Mouse (Mus musculus): ENCODE results near the gene Trim2. TPM values are rescaled to one million over a fixed set of nuclear protein-coding genes. Genes with fewer than 3 reads are reported as not detected.

The Trim2 gene
- polyA plus RNA-seq, 1 experiment from 2014 or later, result 25.5 TPM

- Histone ChIP-seq H3K4me2 (replicated peaks; ENCODE audit: low read depth, low read length) (peak overlapping the region; percentile 97), H3K36me3 (ENCODE audit: insufficient read depth, low read length) (0 out of 2 replicates have a peak, but pooled peaks cover 2% of the 10 kb centered on the region), H3K4me1 (ENCODE audit: insufficient read depth, low read length) (peaks cover 10% of the 10 kb centered on the region), H3K27ac (ENCODE audit: low read length) (no peak overlapping the region), H3K4me3 (ENCODE audit: low read length) (peak overlapping the region; percentile 64), H3K9me3 (ENCODE audit: low read length) (peaks cover 3% of the 10 kb centered on the region; the same call in 1 of the 2 replicates), H3K27me3 (ENCODE audit: insufficient read depth, low read length) (no peaks in the 10 kb centered on the region), H3K9ac (replicated peaks; ENCODE audit: low read length) (no peak overlapping the region)
- WGBS, result 8% methylated on average over 12 of the region's 12 CpGs
- no peak for ATAC-seq (ENCODE audit: low FRiP score, low TSS enrichment)
These were observed 151.9 kb downstream of the Trim2 start for GRCm38 (mm10) chr3:84154721-84155141.

GRCm38 (mm10) chr3:84149831-84150230 is 156.8 kb downstream of the Trim2 start:
- Histone ChIP-seq H3K4me2 (replicated peaks; ENCODE audit: low read depth, low read length) (no peak overlapping the region), H3K9ac (replicated peaks; ENCODE audit: low read length) (no peak overlapping the region), H3K9me3 (ENCODE audit: low read length) (peaks cover 6% of the 10 kb centered on the region; the same call in 1 of the 2 replicates), H3K27me3 (ENCODE audit: insufficient read depth, low read length) (no peaks in the 10 kb centered on the region), H3K4me1 (ENCODE audit: insufficient read depth, low read length) (peaks cover 4% of the 10 kb centered on the region; the same call in 1 of the 2 replicates), H3K36me3 (ENCODE audit: insufficient read depth, low read length) (0 out of 2 replicates have a peak, but pooled peaks cover 4% of the 10 kb centered on the region), H3K27ac (ENCODE audit: low read length) (no peak overlapping the region), H3K4me3 (ENCODE audit: low read length) (no peak overlapping the region)
- no peak for ATAC-seq (ENCODE audit: low FRiP score, low TSS enrichment)
- 100% methylated on average over 3 of the region's 3 CpGs for WGBS

GRCm38 (mm10) chr3:84140947-84141346 is 165.7 kb downstream of the Trim2 start:
- 50% methylated on average over 7 of the region's 7 CpGs for WGBS
- H3K27me3 ChIP-seq (ENCODE audit: insufficient read depth, low read length), result no peaks in the 10 kb centered on the region
- no peaks in the 10 kb centered on the region for H3K9me3 ChIP-seq (ENCODE audit: low read length)
- H3K4me2 ChIP-seq (replicated peaks; ENCODE audit: low read depth, low read length), result no peak overlapping the region
- H3K4me1 ChIP-seq (ENCODE audit: insufficient read depth, low read length), result no peaks in the 10 kb centered on the region
- no peak overlapping the region for H3K4me3 ChIP-seq (ENCODE audit: low read length)
- ATAC-seq (ENCODE audit: low FRiP score, low TSS enrichment), result no peak
- no peak overlapping the region for H3K9ac ChIP-seq (replicated peaks; ENCODE audit: low read length)
- H3K27ac ChIP-seq (ENCODE audit: low read length), result no peak overlapping the region
- no peaks in the 10 kb centered on the region for H3K36me3 ChIP-seq (ENCODE audit: insufficient read depth, low read length)

DNA sequence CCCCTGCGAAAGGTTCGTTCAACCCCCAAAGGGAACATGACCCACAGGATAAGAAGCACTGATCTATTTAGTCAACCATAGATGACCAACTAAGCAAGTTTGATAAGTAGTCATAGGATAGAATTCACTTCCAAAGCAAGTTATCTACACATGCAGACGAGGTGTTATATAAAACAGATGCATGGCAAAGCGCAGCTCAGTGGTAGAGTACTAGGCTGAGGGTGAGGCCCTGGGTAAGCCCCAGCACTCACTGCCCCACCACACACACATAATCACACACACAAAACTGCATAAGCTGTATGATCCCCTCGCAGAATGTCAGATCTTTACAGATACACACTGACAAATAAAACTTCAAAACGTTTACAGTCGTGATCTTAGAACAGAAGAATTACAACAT is 170.2 kb downstream of the Trim2 start:
- Histone ChIP-seq H3K4me1 (ENCODE audit: insufficient read depth, low read length) (no peaks in the 10 kb centered on the region), H3K27me3 (ENCODE audit: insufficient read depth, low read length) (no peaks in the 10 kb centered on the region), H3K9ac (replicated peaks; ENCODE audit: low read length) (no peak overlapping the region), H3K4me3 (ENCODE audit: low read length) (no peak overlapping the region), H3K27ac (ENCODE audit: low read length) (no peak overlapping the region), H3K4me2 (replicated peaks; ENCODE audit: low read depth, low read length) (no peak overlapping the region), H3K36me3 (ENCODE audit: insufficient read depth, low read length) (no peaks in the 10 kb centered on the region), H3K9me3 (ENCODE audit: low read length) (no peaks in the 10 kb centered on the region)
- no peak for ATAC-seq (ENCODE audit: low FRiP score, low TSS enrichment)
- whole genome bisulfite sequencing, result 84% methylated on average over 7 of the region's 7 CpGs

DNA sequence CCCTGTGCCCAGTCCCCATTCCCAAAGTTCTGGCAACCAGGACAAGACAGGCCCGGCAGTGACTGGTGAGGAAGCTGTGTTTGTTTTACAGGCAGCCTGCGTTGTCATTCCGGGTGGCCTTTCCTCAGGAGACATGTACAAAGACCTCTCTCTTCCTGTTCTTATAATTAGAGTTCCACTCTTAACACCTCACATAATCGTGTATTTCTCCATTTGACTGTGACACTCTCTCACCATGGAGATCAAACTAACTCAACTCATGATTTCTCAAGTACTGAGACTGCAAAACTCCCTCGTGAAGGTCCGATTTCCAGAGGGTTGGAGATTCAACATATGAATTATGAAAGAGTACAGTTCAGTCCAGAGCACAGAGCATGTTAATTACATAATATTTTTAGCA is 170.7 kb downstream of the Trim2 start:
- H3K27me3 ChIP-seq (ENCODE audit: insufficient read depth, low read length), result no peaks in the 10 kb centered on the region
- no peak overlapping the region for H3K27ac ChIP-seq (ENCODE audit: low read length)
- no peaks in the 10 kb centered on the region for H3K4me1 ChIP-seq (ENCODE audit: insufficient read depth, low read length)
- WGBS, result 58% methylated on average over 6 of the region's 6 CpGs
- no peak overlapping the region for H3K4me2 ChIP-seq (replicated peaks; ENCODE audit: low read depth, low read length)
- no peak for ATAC-seq (ENCODE audit: low FRiP score, low TSS enrichment)
- no peak overlapping the region for H3K4me3 ChIP-seq (ENCODE audit: low read length)
- H3K9me3 ChIP-seq (ENCODE audit: low read length), result no peaks in the 10 kb centered on the region
- no peak overlapping the region for H3K9ac ChIP-seq (replicated peaks; ENCODE audit: low read length)
- no peaks in the 10 kb centered on the region for H3K36me3 ChIP-seq (ENCODE audit: insufficient read depth, low read length)

DNA sequence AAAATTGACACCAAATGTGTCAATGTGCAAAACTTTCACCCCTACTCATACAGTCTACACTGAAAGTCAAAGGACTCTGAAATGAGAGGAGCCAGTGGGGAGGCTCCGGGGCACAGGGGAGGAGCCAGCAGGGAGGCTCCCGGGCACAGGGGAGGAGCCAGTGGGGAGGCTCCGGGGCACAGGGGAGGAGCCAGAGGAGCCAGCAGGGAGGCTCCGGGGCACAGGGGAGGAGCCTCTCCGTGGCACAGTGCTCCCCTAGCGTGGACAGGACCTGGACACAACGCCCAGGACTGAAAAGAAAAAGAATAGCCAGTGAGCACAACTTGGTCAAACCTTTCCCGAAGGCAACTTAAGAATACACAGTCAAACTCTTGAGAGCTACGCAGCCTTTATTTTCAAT is 171.3 kb downstream of the Trim2 start:
- H3K4me3 ChIP-seq (ENCODE audit: low read length), result no peak overlapping the region
- H3K27ac ChIP-seq (ENCODE audit: low read length), result no peak overlapping the region
- peak; percentile 79 for ATAC-seq (ENCODE audit: low FRiP score, low TSS enrichment)
- no peak overlapping the region for H3K4me2 ChIP-seq (replicated peaks; ENCODE audit: low read depth, low read length)
- no peaks in the 10 kb centered on the region for H3K9me3 ChIP-seq (ENCODE audit: low read length)
- H3K9ac ChIP-seq (replicated peaks; ENCODE audit: low read length), result no peak overlapping the region
- 34% methylated on average over 9 of the region's 9 CpGs for WGBS
- H3K4me1 ChIP-seq (ENCODE audit: insufficient read depth, low read length), result no peaks in the 10 kb centered on the region
- no peaks in the 10 kb centered on the region for H3K36me3 ChIP-seq (ENCODE audit: insufficient read depth, low read length)
- no peaks in the 10 kb centered on the region for H3K27me3 ChIP-seq (ENCODE audit: insufficient read depth, low read length)

- 91% methylated on average over 3 of the region's 3 CpGs for WGBS
- Histone ChIP-seq H3K4me1 (ENCODE audit: insufficient read depth, low read length) (peaks cover 21% of the 10 kb centered on the region), H3K9ac (replicated peaks; ENCODE audit: low read length) (no peak overlapping the region), H3K27me3 (ENCODE audit: insufficient read depth, low read length) (no peaks in the 10 kb centered on the region), H3K27ac (ENCODE audit: low read length) (no peak overlapping the region), H3K4me3 (ENCODE audit: low read length) (no peak overlapping the region), H3K36me3 (ENCODE audit: insufficient read depth, low read length) (no peaks in the 10 kb centered on the region), H3K9me3 (ENCODE audit: low read length) (no peaks in the 10 kb centered on the region), H3K4me2 (replicated peaks; ENCODE audit: low read depth, low read length) (no peak overlapping the region)
- ATAC-seq (ENCODE audit: low FRiP score, low TSS enrichment), result no peak
These were observed 175.3 kb downstream of the Trim2 start for GRCm38 (mm10) chr3:84131369-84131768.

DNA sequence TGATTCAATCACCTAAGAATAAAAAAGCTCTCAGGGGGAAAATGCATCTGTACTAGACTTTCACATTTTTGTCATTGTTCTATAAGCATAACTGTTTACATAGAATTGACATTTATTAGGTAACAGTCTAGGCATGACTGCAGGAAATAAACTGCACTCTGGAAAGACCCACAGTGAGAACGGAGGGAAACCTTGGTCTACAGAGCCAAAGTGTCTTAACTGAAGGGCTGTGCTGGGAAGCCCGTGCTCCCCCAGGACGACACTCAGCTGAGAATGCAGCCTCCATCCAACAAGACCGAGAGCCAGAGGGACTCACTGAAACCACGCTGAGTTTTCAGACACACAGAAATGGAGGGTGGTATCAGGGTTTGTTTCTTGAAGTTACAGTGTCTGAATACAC is 175.9 kb downstream of the Trim2 start:
- Histone ChIP-seq H3K4me2 (replicated peaks; ENCODE audit: low read depth, low read length) (no peak overlapping the region), H3K9me3 (ENCODE audit: low read length) (no peaks in the 10 kb centered on the region), H3K4me1 (ENCODE audit: insufficient read depth, low read length) (peaks cover 21% of the 10 kb centered on the region), H3K9ac (replicated peaks; ENCODE audit: low read length) (no peak overlapping the region), H3K4me3 (ENCODE audit: low read length) (no peak overlapping the region), H3K27me3 (ENCODE audit: insufficient read depth, low read length) (no peaks in the 10 kb centered on the region), H3K27ac (ENCODE audit: low read length) (no peak overlapping the region), H3K36me3 (ENCODE audit: insufficient read depth, low read length) (no peaks in the 10 kb centered on the region)
- ATAC-seq (ENCODE audit: low FRiP score, low TSS enrichment), result no peak
- 63% methylated on average over 5 of the region's 5 CpGs for WGBS

DNA sequence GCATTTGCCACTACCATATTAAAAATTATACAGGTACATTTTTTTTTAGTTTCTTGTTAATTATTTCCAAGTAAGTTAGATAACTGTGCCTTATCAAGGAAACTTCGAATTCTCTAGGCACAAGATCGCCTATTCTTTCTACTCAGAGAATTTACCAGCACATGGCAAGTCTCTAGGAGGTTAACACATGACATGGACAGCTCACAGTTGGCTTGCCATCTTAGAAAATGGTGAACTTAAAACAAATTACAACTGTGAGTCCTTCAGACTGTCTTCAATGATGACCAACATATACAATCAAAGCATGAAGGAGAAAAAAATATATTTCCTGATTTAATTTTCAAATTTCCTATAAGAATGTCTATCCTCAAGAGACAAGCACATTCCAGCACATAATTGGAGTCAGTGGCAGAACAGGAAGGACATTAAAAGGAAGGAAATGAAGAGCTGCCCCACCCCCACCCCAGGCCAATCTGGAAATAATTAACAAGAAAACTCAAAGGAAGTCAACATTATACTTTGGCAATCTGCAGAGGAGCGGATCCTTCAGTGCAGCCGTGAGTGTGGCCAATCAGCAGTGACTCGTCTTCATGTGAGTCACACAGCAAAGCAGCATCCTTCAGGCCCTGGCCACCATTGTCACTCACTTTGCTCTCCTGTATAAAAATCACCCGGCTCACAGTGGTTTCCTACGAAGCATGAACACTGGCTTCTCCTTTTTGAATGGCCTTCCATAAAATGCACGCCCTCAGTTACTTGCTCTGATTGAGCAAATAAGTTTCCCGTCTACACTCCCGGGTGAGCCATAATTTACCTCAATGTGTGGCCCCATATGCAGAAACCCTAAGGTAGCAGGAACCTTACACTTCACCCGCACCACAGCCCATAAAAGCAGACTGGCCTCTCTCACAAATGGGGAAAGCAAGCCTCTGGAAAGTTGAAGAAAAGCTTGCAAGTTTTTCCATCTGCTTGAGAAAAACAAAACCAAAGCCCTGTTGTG is 177.5 kb downstream of the Trim2 start:
- peak; percentile 82; the same call in 1 of the 2 replicates for ATAC-seq (ENCODE audit: low FRiP score, low TSS enrichment)
- H3K4me3 ChIP-seq (ENCODE audit: low read length), result no peak overlapping the region
- 36% methylated on average over 11 of the region's 11 CpGs for WGBS
- peaks cover 21% of the 10 kb centered on the region for H3K4me1 ChIP-seq (ENCODE audit: insufficient read depth, low read length)
- no peaks in the 10 kb centered on the region for H3K27me3 ChIP-seq (ENCODE audit: insufficient read depth, low read length)
- peak overlapping the region; percentile 66 for H3K27ac ChIP-seq (ENCODE audit: low read length)
- H3K9me3 ChIP-seq (ENCODE audit: low read length), result no peaks in the 10 kb centered on the region
- H3K4me2 ChIP-seq (replicated peaks; ENCODE audit: low read depth, low read length), result 0 out of 2 replicates have a peak overlapping the region, but pooled peaks have one; percentile 10
- H3K36me3 ChIP-seq (ENCODE audit: insufficient read depth, low read length), result no peaks in the 10 kb centered on the region
- H3K9ac ChIP-seq (replicated peaks; ENCODE audit: low read length), result no peak overlapping the region; the same call in 1 of the 2 replicates

- ATAC-seq (ENCODE audit: low FRiP score, low TSS enrichment), result no peak
- no peak overlapping the region for H3K9ac ChIP-seq (replicated peaks; ENCODE audit: low read length)
- H3K27ac ChIP-seq (ENCODE audit: low read length), result peak overlapping the region; percentile 29; the same call in 1 of the 2 replicates
- no peaks in the 10 kb centered on the region for H3K9me3 ChIP-seq (ENCODE audit: low read length)
- no peak overlapping the region for H3K4me2 ChIP-seq (replicated peaks; ENCODE audit: low read depth, low read length)
- peaks cover 21% of the 10 kb centered on the region for H3K4me1 ChIP-seq (ENCODE audit: insufficient read depth, low read length)
- H3K4me3 ChIP-seq (ENCODE audit: low read length), result no peak overlapping the region
- H3K27me3 ChIP-seq (ENCODE audit: insufficient read depth, low read length), result no peaks in the 10 kb centered on the region
- no peaks in the 10 kb centered on the region for H3K36me3 ChIP-seq (ENCODE audit: insufficient read depth, low read length)
- WGBS, result 60% methylated on average over 2 of the region's 2 CpGs
These were observed 179.2 kb downstream of the Trim2 start for GRCm38 (mm10) chr3:84127431-84127830.
